Mouse (Mus musculus) megakaryocyte, adult 5-6 weeks (primary cell): ENCODE results near the gene Rbms2. TPM values are rescaled to one million over a fixed set of nuclear protein-coding genes. Genes with fewer than 3 reads are reported as not detected.

Experiments used
- ATAC-seq: 2 replicates; pipeline ENCODE4 v1.8.0; 2016; ENCODE audit warnings: mild to moderate bottlenecking, inconsistent platforms; ENCODE audit not compliant: poor library complexity, severe bottlenecking
- total RNA-seq, 2 experiments: library from RNA; stranded (forward) in 1 of 2; stranded (reverse) in 1 of 2; fragments of 153-499, 151-499 nt in 1 of 2; fragments of 221-1000, 200-1000 nt in 1 of 2; gene quantifications; 2 replicates each; pipeline versions ENCODE4 v1.2.3 to v1.2.4; 2015 to 2017

Gene Rbms2
- total RNA-seq, 2 experiments from 2014 or later, result 1.5 to 2.9 TPM

DNA sequence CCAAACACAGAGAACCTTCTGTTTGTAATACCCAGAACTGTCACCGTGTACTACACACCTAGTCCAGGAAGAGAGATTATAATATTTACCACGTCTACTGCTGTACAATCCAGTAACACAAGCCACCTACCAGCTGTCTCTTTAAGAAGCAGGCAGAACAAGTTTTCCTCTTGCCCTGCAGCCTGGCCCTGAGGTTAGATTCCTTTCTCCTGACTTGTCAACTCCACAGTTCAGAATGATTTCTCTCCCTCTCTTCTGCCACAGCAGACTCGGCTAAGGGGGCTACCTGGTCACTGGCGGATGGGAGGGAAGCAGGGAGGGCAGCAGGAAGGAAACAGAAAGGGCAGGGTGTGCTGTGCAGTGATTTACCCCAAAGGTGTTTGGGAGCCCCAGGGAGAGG, 36.4 kb downstream of the Rbms2 start:
- no peak for ATAC-seq

DNA sequence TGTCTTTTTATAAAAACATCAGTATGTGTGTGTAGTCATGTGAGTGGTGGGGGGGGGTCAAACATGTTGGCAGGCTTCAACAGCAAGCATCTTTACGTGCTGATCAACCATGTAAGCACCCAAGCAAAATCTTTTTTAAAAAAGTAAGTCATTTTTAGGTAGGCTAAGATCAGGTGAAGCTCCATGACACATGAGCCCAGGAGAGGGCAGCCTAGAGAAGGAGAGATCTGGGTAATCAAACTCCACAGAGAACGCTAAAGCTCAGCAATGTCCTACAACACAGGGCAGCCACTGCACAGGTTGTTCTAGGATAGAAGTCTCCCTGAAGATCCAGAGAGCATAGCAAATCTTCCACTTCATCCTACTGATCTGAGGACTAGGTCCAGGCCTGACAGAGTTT, 37.9 kb downstream of the Rbms2 start:
- ATAC-seq, result no peak

DNA sequence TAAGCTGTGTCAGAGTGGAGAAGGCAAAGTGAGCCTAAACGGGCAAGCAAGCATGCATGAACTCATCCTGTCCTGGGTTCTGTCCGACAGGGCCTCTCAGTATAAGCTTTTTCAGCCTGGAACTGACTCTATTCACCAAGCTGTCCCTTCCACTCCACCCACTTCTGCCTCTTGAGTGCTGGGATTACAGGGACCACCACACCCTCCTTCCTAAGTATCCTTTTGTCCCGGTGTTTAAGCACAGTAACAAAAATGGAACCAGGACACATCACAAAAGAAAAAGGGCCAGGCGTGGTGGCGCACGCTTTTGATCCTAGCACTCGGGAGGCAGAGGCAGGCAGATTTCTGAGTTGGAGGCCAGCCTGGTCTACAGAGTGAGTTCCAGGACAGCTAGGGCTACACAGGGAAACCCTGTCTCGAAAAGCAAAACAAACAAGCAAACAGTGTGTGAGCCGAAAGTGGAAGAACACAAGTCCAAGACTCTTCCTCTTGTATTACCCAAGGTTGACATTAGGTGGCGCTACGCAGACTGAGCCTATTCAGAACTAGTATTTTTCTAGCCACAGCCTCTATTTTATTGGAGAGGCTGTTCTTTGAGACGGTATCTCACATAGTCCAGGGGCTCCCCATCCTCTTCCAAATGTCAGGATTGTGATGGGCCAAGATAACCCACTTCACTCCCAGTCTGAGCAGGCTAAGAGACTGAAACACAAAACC, 39.7 kb downstream of the Rbms2 start:
- peak; percentile 84 for ATAC-seq

DNA sequence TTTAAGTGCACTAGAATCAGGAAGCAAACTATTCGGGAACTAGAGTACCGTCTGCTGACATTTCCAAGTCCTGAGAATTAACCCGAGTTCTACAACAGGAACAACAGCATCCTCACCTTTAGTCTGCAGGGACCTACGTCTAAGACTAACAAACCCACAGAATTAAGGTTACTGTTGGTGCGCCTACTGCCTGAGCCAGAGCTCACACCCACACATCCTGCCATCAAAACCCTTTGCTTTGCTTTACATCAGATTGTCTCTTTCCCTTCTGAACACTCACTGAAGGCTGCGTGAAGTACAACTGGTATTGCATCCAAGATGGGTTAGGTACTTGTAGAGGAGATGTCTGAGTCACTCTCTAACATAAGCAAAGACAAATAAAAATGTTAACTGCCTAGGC, 44.7 kb downstream of the Rbms2 start:
- no peak for ATAC-seq

DNA sequence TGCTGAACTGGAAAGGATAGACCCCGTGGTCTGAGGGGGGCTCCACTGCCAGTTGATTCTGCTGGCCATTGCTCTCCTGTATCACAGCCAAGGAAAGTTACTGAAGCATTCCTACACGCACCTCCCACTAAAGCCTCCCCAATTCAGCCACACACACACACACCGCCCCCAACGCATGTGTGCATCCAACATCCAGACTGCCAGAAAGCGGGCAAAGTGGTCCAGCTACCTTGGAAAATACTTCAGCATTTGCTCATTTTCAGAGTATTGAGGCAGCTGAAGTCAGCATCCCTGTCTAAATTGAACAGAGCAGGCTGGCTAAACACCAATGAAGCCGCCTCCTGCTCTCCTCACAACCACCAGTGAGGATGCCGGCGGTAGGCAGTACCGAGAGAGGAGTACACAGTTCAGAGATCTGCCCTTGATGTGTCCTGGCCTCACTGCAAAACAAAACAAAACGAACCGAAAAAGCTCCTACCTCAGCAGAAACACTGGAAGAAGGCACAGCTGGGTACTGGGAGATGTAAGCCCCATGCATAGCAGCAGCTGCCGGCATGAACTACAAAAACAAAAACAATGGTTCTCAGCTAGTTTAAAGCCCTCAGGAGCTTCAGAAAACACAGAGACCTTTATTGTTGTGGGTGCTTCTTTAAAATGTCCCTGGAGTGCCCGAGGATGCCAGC, 46.3 kb downstream of the Rbms2 start:
- ATAC-seq, result no peak

DNA sequence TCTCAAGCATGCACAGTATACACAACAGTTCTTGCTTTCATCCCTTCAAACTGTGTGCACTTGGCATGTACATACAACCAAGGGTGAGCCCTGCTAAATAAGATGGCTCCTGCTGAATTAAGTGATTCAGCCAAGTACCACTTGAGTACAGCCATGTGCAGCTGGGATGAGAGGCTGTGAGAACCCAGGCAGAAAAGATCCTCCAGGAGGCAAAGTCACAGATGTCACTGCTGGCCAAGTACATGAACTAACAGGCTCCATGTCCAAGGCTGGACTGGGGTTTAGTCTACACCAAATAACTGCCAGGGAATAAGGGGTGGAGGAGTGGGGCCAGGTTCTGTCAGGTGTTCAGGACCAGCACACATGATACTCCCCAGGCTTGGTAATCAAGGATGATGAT, 48.3 kb downstream of the Rbms2 start:
- ATAC-seq, result no peak; the same call in 1 of the 2 replicates

DNA sequence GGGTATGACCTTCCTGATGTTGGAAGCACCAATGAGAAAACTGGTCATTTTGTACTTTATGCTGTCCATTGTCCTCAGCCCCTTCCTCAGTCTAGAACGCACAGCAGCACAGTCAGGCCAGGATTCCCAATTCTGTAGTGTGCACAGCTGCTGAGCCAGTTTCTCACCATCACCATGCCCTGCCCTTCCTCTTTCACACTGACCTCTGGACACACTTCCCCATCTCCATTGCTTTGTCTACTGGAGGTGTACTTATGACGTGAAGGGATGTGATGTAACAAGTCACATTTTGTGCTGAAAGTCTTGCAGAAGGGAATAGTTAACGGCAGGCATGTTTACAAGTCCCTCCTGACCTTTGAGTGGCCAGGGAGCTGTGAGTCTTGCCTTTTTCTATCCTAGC, 48.8 kb downstream of the Rbms2 start:
- ATAC-seq, result peak; percentile 99

DNA sequence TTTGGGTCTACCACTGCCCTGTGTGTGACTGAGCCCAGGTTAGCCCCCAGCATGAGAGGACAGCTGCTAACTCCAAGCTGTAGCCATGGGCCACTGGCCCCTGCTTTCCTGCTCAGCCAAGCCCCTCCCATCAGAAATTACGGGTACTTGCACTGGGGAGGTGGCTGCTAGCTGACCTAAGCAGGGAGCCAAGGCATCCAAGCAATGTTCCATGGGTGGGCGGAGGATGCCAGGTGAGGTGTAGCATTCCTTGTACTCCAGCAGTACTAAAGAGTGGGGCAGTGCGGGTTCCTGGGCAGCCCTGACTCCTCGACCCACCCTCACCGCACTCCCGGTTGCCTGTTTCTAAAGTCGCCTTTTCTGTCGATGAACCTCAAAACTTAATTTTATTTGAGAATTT, 52.0 kb downstream of the Rbms2 start:
- no peak for ATAC-seq

DNA sequence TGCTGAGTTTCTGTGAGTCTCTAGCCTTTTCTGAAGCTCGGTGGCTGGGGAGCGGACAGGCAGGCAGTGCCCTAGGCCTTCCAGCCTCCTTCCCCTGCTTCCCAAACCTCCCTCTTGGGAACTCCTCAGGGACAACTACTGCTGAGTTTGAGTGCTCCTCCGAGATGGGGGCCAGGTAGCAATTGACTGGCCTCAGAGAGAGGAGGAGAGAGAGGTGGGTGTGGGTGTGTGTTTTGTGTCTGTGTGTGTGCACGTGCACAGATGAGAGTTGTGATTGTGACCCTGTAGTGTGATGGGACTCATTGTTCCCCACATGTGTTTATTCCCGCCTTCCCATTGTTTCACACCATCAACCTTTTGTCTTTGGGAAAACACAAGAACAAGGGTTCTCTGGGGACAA, 52.6 kb downstream of the Rbms2 start:
- ATAC-seq, result no peak

DNA sequence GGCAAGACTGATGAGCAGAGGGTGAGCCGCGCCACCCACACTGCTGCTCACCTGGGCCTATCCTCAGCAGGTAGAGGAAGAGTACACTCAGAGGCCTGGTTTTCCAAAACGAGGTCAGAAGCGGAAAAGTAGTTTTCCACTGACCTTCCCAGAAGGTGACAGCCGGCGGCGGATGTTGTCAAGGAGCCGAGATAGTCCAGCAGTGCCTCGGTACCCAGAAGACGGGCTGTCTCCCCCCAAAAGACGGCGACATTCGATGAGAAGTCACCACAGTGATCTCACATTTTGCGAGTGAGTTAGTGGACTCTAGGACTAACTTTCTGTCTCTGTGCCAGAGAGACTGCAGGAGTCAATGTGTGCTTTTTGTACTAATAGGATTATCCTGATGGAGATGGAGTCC, 54.1 kb downstream of the Rbms2 start:
- ATAC-seq, result no peak

DNA sequence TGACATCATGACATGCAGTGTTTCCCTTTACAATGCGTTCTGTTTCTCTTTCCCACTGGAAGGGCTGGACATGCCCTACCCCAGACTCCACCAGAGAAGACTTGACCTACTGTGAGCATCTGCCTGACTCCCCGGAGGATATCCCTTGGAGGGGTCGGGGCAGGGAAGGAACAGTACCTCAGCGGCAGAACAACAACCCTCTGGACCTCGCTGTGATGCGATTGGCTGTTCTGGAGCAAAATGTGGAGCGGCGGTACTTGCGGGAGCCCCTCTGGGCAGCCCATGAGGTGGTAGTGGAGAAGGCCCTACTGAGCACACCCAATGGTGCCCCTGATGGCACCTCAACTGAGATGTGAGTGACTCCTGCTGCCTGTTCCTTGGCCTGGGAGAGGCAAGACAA, 55.3 kb downstream of the Rbms2 start:
- ATAC-seq, result no peak

DNA sequence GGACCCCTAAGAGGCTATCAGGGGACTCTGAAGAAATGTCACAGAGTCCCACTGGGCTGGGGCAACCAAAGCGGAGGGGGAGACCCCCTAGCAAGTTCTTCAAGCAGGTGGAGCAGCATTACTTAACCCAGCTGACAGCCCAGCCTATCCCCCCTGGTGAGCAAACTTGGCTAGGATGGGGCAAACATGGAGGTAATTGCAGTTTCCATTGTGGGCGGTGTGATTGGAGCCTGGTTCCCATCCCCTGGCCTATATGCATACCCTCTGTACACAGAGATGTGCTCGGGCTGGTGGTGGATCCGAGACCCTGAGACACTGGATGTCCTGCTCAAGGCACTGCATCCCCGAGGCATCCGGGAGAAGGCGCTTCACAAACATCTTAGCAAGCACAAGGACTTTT, 56.3 kb downstream of the Rbms2 start:
- no peak for ATAC-seq

DNA sequence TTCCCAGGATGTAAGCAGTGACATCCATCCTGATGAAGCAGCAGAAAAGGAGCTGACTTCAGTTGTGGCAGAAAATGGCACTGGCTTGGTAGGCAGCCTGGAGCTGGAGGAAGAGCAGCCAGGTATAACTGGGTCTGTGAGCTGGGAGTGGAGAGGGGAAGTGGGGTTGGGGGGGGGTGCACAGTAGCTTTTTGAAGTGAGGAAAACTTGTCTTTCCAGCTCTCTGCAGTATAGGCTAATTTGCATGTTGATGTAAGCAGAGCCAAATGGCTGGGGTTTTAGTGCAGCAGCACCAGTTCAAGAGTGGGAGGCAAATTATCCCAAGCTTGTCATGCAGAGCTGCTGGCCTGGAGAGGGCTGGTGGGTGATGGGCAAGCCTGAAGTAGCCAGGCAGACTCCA, 68.9 kb downstream of the Rbms2 start:
- no peak for ATAC-seq

DNA sequence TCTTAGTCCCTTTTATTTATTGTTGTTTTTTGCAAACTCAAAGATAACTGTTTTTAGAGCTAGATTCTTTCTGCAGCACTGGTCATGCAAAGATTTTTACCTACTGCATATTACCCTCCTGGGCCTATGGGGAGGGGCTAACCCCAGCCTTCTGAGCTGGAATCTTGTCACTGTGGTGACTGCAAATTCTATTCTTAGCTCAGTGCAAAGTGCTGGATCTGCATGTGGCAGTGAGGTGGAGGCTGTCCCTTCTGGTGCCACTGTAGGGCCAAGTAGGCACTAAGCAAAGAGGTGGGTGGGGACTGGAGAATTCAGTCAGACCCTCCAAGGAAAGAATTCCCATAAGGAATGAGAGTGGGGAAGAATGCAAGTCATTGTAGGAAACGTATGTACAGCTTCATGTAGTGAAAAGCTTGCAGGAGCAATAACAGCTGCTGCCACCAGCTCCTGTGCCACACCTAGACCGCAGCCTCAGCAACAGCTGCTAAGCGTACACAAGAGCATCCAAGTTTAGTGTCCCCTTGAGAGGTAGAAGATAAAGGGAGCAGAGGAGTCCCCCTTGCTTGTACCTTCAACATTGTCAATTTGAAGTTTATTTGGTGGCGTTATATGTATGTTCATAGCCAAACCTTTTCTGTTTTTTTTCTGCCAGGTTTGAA, 69.9 kb downstream of the Rbms2 start:
- no peak for ATAC-seq

DNA sequence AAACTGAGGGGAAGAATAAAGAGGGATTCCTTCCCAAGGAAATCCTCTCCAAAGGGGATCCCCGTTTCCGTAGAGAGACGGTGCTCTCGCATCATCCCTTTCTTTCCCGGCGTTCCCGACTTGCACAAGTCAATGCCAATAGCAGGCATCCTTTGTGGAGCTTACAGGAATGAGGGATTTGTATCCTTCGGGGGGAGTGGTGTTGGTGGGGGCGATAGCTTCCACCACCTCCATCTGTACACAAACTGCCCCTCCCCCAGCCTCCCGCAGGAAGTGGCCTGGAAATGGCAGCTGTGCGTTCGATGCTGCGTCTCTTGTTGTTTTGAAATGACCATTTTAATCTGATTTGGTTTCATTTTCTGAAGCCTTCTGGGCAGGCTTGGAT, 82.5 kb downstream of the Rbms2 start:
- no peak for ATAC-seq

DNA sequence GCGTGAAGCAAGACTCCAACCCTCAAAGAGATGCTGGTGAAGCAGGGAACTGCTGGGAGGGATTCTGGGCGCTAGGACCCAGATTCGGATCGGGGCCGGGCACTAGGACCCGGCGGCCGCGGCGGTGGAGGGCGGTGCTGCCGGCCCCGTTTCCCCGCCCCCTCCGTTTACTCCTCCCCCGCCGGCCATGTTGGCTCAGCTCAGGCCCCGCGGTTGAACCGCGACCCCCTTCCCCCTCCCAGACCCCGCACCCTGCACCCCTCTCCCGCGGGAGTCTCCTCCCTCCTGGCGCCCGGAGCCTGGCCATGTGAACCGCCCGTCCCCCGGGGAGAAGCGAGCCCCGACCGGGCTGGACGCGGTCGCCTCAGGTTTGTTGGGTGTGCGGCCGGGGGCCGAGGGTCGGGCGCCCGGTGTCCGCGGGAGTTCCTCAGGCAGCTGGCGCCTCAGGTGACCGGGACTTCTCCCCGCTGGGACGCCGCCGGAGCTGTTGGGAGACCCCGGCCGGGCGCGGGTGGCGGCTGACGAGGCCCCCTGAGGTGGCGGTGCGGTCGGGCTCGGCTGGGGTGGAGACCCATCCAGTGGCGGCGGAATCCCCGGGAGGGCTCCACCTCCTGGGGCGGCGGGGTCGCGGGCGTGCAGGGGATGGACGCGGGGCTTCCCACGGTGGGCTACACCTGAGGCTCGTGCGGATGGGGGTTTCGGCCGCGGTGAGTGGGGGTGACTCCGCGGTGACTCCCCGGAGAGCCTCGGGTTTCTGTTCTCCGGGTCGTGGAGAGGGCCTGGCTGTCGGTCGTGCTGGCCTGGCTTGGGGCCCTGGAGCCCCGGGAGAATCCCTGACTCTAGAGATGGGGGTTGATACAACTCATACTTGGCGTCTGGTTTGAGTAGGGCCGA, 83.2 kb downstream of the Rbms2 start:
- ATAC-seq, result peak; percentile 56

DNA sequence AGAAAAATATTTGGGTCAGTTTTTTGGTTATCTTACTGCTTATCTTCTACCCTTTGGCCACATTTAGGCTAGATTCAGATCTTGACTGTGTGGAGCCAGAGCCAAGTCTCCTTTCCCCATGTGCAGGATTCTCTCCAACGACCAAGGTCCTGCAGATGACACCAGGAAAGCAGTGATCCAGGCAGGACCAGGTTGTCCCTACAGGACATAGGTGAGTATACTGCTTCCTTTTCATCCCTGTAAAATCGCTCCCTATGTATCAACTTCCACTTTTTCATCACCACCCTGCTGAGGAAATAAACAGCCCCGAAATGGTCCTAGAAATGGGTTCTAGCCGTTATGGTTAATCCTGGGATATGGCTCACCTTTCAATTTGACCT, 83.8 kb downstream of the Rbms2 start:
- no peak for ATAC-seq

DNA sequence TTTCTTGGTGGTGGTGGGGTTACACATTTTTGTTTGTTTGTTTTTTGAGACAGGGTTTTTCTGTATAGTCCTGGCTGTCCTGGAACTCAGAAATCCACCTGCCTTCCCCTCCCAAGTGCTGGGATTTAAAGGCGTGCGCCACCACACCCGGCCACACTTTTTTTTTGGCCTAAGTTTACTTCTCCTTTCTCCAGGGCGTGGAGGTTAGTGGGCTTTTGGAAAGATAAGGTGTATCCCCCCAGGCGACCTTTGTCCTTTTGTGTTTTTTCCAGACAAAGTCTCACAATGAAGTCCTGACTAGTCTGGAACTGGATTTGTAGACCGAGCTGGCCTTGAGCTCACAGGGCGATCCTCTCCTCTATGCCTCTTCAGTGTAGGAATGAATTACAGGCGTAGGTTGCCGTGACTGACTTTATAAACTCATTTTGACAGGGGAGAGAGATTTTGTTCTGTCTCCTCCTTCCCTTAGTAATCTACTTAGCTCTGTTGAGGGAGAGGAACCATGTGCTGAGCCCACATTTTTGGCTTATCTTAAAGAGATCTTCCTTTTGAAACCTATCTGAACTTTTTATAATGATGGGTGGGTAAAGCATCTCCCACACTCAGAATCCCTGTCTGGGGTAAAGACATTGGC, 85.0 kb downstream of the Rbms2 start:
- no peak for ATAC-seq

DNA sequence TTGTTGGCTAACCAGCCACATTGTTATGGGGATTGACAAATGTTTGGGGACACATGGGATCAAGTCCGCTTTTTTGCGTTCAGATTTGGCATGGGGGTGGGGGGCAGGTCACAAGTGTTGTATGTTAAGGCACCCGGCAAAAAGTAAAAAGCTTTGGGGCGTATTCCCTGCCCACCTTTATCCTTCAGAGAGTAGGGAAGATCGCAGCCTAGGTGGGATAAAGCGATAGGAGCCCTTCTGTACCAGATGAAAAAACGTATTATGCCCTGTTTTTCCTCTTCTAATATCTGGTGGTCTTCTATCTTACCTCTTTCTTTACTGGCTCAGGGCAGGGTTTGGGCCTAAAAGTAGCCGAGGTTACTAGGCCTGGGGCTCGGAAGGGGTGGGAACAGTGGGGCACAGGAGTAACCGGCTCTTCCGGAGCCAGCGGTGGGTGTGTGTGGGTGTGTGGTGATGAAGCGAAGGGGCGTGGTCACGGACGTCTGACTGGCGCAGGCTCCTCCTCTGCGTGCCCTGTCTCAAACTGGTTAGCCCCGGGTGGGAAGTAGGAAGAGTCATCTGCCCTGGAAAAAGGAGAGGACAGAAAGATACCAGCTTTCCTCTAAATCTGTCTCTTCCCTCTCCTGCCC, 85.6 kb downstream of the Rbms2 start:
- peak; percentile 58 for ATAC-seq
